Mouse (Mus musculus): ENCODE measurements around the gene Dnase2b. TPM values are rescaled to one million over a fixed set of nuclear protein-coding genes. Genes with fewer than 3 reads are reported as not detected.

Dnase2b gene
- polyA plus RNA-seq (2014; fragmentation: Illumina TruSeq; extraction: RNeasy Lipid Tissue Mini Kit (QIAGEN cat#74804); ENCODE audit: low read depth, low replicate concordance): not detected

DNA sequence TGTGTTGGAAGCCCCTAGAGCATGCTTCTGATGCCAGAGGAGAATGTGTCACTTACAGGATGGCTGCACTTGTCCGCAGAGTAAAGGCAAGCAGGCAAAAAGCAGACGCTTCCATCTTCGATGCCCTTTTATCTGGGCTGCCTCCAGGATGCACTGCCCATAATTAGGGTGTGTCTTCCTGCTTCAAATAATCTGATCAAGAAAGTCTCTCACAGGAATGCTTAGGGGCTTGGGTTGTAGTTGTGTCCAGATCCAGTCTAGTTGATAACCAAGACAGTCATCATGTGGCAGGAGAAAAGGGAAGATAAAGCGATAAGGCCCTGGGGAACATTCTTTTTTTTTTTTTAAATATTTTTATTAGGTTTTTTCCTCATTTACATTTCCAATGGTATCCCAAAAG, at the start of gene Dnase2b:
Dnase2b (minus strand) TSS at position 101 of the 400 bp plus-strand sequence.

GRCm38 (mm10) chr3:146651217-146651616, 35.8 kb upstream of the Dnase2b start, which contains the start of gene 4930503B20Rik:
Gene 4930503B20Rik (minus strand): TSS chr3:146651317.

GRCm38 (mm10) chr3:146570148-146570782, 45.1 kb downstream of the Dnase2b start, which contains the start of gene Uox:
Gene Uox (plus strand): TSS chr3:146570426.

Other genes starting within 250 kb of the Dnase2b start
- 15.9 TPM for gene Ssx2ip, start 211.0 kb downstream of the Dnase2b start, polyA plus RNA-seq (2014; fragmentation: Illumina TruSeq; extraction: RNeasy Lipid Tissue Mini Kit (QIAGEN cat#74804); ENCODE audit: low read depth, low replicate concordance)
- gene Ctbs, start 165.8 kb downstream of the Dnase2b start, polyA plus RNA-seq (2014; fragmentation: Illumina TruSeq; extraction: RNeasy Lipid Tissue Mini Kit (QIAGEN cat#74804); ENCODE audit: low read depth, low replicate concordance): 35.3 TPM
- 8.5 TPM for gene Spata1, start 115.8 kb downstream of the Dnase2b start, polyA plus RNA-seq (2014; fragmentation: Illumina TruSeq; extraction: RNeasy Lipid Tissue Mini Kit (QIAGEN cat#74804); ENCODE audit: low read depth, low replicate concordance)
- 985 TPM for gene Gng5, start 115.8 kb downstream of the Dnase2b start, polyA plus RNA-seq (2014; fragmentation: Illumina TruSeq; extraction: RNeasy Lipid Tissue Mini Kit (QIAGEN cat#74804); ENCODE audit: low read depth, low replicate concordance)
- gene Rpf1, start 94.2 kb downstream of the Dnase2b start, polyA plus RNA-seq (2014; fragmentation: Illumina TruSeq; extraction: RNeasy Lipid Tissue Mini Kit (QIAGEN cat#74804); ENCODE audit: low read depth, low replicate concordance): 116 TPM
- gene Uox, start 45.2 kb downstream of the Dnase2b start, polyA plus RNA-seq (2014; fragmentation: Illumina TruSeq; extraction: RNeasy Lipid Tissue Mini Kit (QIAGEN cat#74804); ENCODE audit: low read depth, low replicate concordance): not detected
- gene 4930503B20Rik, start 35.7 kb upstream of the Dnase2b start, polyA plus RNA-seq (2014; fragmentation: Illumina TruSeq; extraction: RNeasy Lipid Tissue Mini Kit (QIAGEN cat#74804); ENCODE audit: low read depth, low replicate concordance): not detected
- gene Samd13, start 70.0 kb upstream of the Dnase2b start, polyA plus RNA-seq (2014; fragmentation: Illumina TruSeq; extraction: RNeasy Lipid Tissue Mini Kit (QIAGEN cat#74804); ENCODE audit: low read depth, low replicate concordance): 1.1 TPM
- gene Prkacb, start 197.4 kb upstream of the Dnase2b start, polyA plus RNA-seq (2014; fragmentation: Illumina TruSeq; extraction: RNeasy Lipid Tissue Mini Kit (QIAGEN cat#74804); ENCODE audit: low read depth, low replicate concordance): 197 TPM
- gene Ttll7, start 236.8 kb upstream of the Dnase2b start, polyA plus RNA-seq (2014; fragmentation: Illumina TruSeq; extraction: RNeasy Lipid Tissue Mini Kit (QIAGEN cat#74804); ENCODE audit: low read depth, low replicate concordance): 28.4 TPM

Measured in adrenal gland, adult 10 weeks (tissue).